Mouse (Mus musculus) leukemia stem cell, adult 10-12 weeks (primary cell): ENCODE measurements around the gene Lmf1. TPM values are rescaled to one million over a fixed set of nuclear protein-coding genes. Genes with fewer than 3 reads are reported as not detected.

ENCODE experiments used
- polyA plus RNA-seq: library from polyadenylated mRNA; stranded (reverse); fragments of >175 nt; gene quantifications from 2 replicates; pipeline ENCODE4 v1.2.3, GENCODE M21; 2012; ENCODE audit warnings: low replicate concordance

Gene Lmf1
- 8.7 and 13.3 TPM in 2 replicates for polyA plus RNA-seq

DNA sequence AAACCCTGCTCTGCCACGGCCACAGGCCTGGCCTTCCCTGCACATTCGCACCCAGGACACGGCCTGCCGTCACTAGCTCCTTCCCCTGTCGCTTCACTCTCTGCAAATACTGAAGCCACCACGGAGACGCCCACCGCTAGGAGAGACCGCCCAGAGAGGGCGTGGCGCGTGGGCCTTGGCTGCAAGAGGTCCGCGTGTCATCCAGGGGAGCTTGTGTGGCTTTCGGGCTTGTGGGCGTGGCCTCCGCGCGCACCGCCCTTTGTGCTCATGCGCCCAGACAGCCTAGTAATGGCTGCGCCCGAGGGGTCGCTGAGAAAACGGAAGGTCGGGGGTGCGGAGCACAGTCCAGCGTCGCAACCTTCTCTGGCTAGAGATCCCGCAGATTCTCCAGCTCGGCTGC lies at the start of gene Lmf1:
Gene Lmf1 (plus strand): TSS at position 166 of the 400 bp plus-strand sequence.

DNA sequence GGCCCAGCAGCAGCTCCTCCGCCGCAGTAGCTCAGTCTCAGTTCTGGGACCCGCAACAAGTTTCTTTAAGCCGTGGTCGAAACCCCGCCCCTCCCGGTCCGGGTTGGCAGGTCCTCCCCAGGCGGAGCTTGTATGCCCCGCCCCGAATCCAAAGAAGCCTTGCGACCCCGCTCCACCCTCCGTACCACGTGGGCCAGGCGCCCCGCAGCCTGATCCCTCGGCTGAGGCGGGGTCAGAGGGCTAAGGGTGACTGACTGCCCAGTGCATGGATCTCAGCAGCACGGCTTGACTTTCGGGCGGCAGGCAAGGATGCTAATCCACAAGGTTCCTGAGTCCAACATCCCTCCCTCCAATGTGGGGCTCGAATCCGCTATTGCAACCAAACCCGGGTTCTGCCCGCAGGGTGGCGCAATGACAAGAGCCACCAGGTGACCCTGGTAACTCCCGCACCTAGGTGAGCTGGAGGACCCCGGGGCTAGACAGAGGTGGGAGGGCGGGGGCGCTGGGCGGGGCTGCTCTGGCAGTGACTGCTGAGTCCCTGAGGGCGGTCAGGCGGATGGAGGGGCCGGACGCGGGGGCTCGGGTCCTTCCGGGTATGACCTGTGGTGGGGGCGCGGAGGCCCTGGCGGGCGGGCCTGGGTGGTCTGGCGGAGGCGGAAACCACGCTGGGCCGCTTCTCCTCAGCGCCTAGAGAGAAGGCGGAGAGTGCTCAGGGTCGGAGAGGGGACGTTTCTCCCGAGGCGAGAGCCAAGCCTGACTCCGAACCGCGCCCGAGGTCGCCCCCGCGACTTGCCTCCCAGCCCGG lies 8.0 kb upstream of the Lmf1 start, which contains the start of gene Sox8:
Gene Sox8 (minus strand): TSS at position 39 of the 805 bp plus-strand sequence.

Other genes with a start within 250 kb of the Lmf1 start
- gene Tpsab1, start 233.5 kb upstream of the Lmf1 start, polyA plus RNA-seq: 0.16 and 0.36 TPM in 2 replicates
- 0.93 and 1.2 TPM in 2 replicates for gene Tpsb2, start 212.8 kb upstream of the Lmf1 start, polyA plus RNA-seq
- gene Tpsg1, start 209.8 kb upstream of the Lmf1 start, polyA plus RNA-seq: not detected in 2 replicates
- gene Cacna1h, start 145.3 kb upstream of the Lmf1 start, polyA plus RNA-seq: 2.8 and 7.7 TPM in 2 replicates
- not detected in 2 replicates for gene Tekt4, start 124.5 kb upstream of the Lmf1 start, polyA plus RNA-seq
- not detected in 2 replicates for gene Sstr5, start 81.8 kb upstream of the Lmf1 start, polyA plus RNA-seq
- 0.12 TPM in 1 of 2 replicates, not detected in the other for gene Sox8, start 8.4 kb upstream of the Lmf1 start, polyA plus RNA-seq
- gene Gng13, start 138.1 kb downstream of the Lmf1 start, polyA plus RNA-seq: not detected in 2 replicates
- 57.7 and 72.3 TPM in 2 replicates for gene Chtf18, start 148.3 kb downstream of the Lmf1 start, polyA plus RNA-seq
- 64.2 and 71.2 TPM in 2 replicates for gene Rpusd1, start 148.6 kb downstream of the Lmf1 start, polyA plus RNA-seq
- gene Mslnl, start 157.0 kb downstream of the Lmf1 start, polyA plus RNA-seq: not detected in 2 replicates
- gene Msln, start 175.3 kb downstream of the Lmf1 start, polyA plus RNA-seq: 0.22 and 0.53 TPM in 2 replicates
- 11.2 and 16.9 TPM in 2 replicates for gene Narfl, start 194.7 kb downstream of the Lmf1 start, polyA plus RNA-seq
- 11.2 and 11.4 TPM in 2 replicates for gene Haghl, start 206.6 kb downstream of the Lmf1 start, polyA plus RNA-seq
- gene Ccdc78, start 207.5 kb downstream of the Lmf1 start, polyA plus RNA-seq: not detected in 2 replicates
- gene Fam173a, start 213.8 kb downstream of the Lmf1 start, polyA plus RNA-seq: 9.0 and 19.8 TPM in 2 replicates
- gene AC134908.4, start 216.6 kb downstream of the Lmf1 start, polyA plus RNA-seq: not detected in 2 replicates
- 158 and 177 TPM in 2 replicates for gene Metrn, start 218.1 kb downstream of the Lmf1 start, polyA plus RNA-seq
- 0.28 and 0.61 TPM in 2 replicates for gene Fbxl16, start 230.0 kb downstream of the Lmf1 start, polyA plus RNA-seq
- 2.6 and 13.2 TPM in 2 replicates for gene Wdr24, start 244.5 kb downstream of the Lmf1 start, polyA plus RNA-seq
- 2.6 and 6.8 TPM in 2 replicates for gene Jmjd8, start 249.8 kb downstream of the Lmf1 start, polyA plus RNA-seq